Mouse (Mus musculus): ENCODE results near the gene Ski.

- TF ChIP-seq CTCF (IDR thresholded peaks at IDR 0.05) (peak; percentile 31), EP300 (IDR thresholded peaks at IDR 0.05; ENCODE audit: insufficient read depth, low read depth, low read length) (no peak), POLR2A (IDR thresholded peaks at IDR 0.05; ENCODE audit: insufficient read depth, low read depth, low read length) (no peak)
Measured at GRCm38 (mm10) chr4:155120038-155120437, 102.4 kb downstream of the Ski start.

Measured in heart, adult 2 months (tissue).